Mouse (Mus musculus): ENCODE results near the gene Kif11. TPM values are rescaled to one million over a fixed set of nuclear protein-coding genes. Genes with fewer than 3 reads are reported as not detected.
A peak's percentile ranks its signal among the peaks of the same experiment; 100 is the strongest.

Kif11 gene
- total RNA-seq (2014; rRNA removed; ENCODE audit: low replicate concordance) (31.4 and 41.5 TPM in 2 replicates), polyA plus RNA-seq (2015; fragmentation: Nextera tagmentation; extraction: Ambion mirVana) (10.4 and 10.8 TPM in 2 replicates)

DNA sequence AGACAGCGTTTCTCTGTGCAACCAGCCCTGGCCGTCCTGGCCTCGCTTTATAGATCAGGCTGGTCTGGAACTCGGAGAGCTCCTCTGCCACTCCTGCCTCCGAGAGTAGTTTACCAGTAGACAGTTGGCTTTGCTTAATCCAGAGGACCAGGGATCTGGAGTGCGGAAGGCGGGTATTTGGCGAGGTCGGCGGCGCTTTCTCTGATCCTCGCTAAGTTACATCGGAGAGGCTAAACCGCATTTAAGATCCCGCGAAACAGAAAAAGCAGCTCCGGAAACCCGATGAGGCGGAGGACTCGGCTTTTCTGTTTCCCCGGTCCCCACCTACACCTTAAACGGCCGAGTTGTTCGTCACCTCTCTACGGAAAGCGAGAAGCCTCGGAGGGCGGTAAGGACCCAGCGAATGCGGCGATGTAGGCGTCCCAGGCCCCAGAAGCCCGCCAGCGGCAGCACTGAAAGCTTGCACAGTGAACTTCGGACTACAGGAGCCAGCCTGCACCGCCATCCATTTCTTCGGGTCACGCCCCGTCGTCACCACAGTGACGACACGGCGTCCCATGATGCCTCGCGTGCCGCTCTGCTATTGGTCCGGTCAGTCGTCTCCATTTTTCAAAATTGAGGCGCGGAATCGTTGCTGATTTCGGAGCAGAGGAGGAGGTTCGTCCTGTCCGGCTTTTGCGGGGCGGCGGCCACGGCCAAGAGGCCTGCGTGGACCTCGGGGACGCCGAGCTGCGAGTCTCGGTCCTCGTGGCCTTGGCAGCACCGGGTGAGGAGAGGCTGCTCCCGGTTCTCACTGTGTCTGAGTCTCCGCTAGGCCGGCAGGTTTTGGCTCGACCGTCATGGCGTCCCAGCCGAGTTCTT, at the start of gene Kif11:
TSS of gene Kif11 (plus strand) at position 649 of the 861 bp plus-strand sequence.
- peaks cover 6% of the 10 kb centered on the region; the same call in 1 of the 2 replicates for H3K4me1 ChIP-seq (ENCODE audit: control insufficient read depth, insufficient read depth)
- H3K9me3 ChIP-seq (replicated peaks; ENCODE audit: control insufficient read depth, low read length), result no peaks in the 10 kb centered on the region
- peak within 1 kb of the TSS; percentile 80 for H3K4me2 ChIP-seq (ENCODE audit: low read depth, low read length)
- H3K4me3 ChIP-seq (ENCODE audit: low read depth, low read length), result peak within 1 kb of the TSS; percentile 73
- H3K9ac ChIP-seq (replicated peaks; ENCODE audit: low read depth, low read length), result peak within 1 kb of the TSS; percentile 85
- under 1% methylated on average over 73 of the region's 73 CpGs for WGBS
- peak within 1 kb of the TSS; percentile 98 for H3K27ac ChIP-seq (ENCODE audit: low read depth)
- no peaks in the 10 kb centered on the region for H3K36me3 ChIP-seq (replicated peaks; ENCODE audit: control insufficient read depth, insufficient read depth, low read length)
- peak; percentile 94 for DNase-seq (ENCODE audit: low spot score)
- peak; percentile 99 for ATAC-seq (ENCODE audit: insufficient read depth, low read depth)
- no peaks in the 10 kb centered on the region for H3K27me3 ChIP-seq (ENCODE audit: control insufficient read depth, insufficient read depth, low read length)
- no peak for TF ChIP-seq EP300 (IDR thresholded peaks at IDR 0.05; ENCODE audit: low read depth)
- TF ChIP-seq CTCF (IDR thresholded peaks at IDR 0.05; ENCODE audit: low read depth), result no peak

DNA sequence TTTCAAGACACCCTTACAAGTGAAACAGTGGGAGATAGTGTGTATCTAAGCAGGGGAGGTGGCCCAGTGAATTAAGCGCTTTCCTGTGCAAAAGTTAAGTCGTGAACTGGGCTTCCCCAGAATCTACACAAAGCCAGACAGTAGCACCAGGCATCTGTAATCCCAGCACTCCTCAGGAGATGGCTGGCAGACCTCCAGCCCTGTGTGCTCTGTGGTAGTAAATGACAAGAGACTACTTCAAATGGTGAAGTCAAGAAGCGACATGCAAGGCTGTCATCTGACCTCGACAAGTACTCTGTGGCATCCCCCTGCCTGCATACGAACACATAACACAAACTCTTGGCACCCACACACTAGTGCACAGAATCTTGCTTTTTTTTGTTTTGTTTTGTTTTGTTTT, 49.0 kb upstream of the Kif11 start:
- Histone ChIP-seq H3K4me1 (ENCODE audit: control insufficient read depth, insufficient read depth) (no peaks in the 10 kb centered on the region), H3K9me3 (replicated peaks; ENCODE audit: control insufficient read depth, low read length) (no peaks in the 10 kb centered on the region), H3K27ac (ENCODE audit: low read depth) (no peak overlapping the region), H3K4me3 (ENCODE audit: low read depth, low read length) (no peak overlapping the region), H3K4me2 (ENCODE audit: low read depth, low read length) (no peak overlapping the region), H3K27me3 (ENCODE audit: control insufficient read depth, insufficient read depth, low read length) (no peaks in the 10 kb centered on the region), H3K9ac (replicated peaks; ENCODE audit: low read depth, low read length) (no peak overlapping the region), H3K36me3 (replicated peaks; ENCODE audit: control insufficient read depth, insufficient read depth, low read length) (peaks cover 35% of the 10 kb centered on the region)
- 44% methylated on average over 5 of the region's 5 CpGs for WGBS
- no peak for ATAC-seq (ENCODE audit: insufficient read depth, low read depth)
- TF ChIP-seq EP300 (IDR thresholded peaks at IDR 0.05; ENCODE audit: low read depth) (no peak), CTCF (IDR thresholded peaks at IDR 0.05; ENCODE audit: low read depth) (no peak)
- no peak for DNase-seq (ENCODE audit: low spot score)

DNA sequence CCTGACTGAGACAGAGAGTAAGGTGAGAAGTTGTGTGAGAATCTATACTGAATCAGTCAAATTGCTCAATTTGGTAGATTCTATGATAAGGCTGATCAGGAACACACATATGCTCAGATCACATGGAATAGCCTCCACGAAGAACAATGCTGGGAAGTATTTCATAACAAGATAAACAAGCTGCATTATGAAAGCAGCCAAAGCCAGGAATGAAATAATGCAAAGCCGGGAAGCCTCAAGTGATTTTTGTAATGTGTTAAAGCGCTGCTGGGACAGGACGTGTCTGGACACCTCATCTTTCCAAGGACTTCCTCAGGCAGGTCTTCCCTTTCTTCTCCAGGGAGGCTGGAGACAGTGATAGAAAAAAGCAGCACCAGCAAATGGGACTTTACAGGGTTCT, 43.5 kb upstream of the Kif11 start:
- ATAC-seq (ENCODE audit: insufficient read depth, low read depth) (no peak), DNase-seq (ENCODE audit: low spot score) (no peak)
- Histone ChIP-seq H3K27me3 (ENCODE audit: control insufficient read depth, insufficient read depth, low read length) (no peaks in the 10 kb centered on the region), H3K36me3 (replicated peaks; ENCODE audit: control insufficient read depth, insufficient read depth, low read length) (peaks cover 19% of the 10 kb centered on the region), H3K4me2 (ENCODE audit: low read depth, low read length) (no peak overlapping the region), H3K9me3 (replicated peaks; ENCODE audit: control insufficient read depth, low read length) (no peaks in the 10 kb centered on the region), H3K9ac (replicated peaks; ENCODE audit: low read depth, low read length) (no peak overlapping the region), H3K27ac (ENCODE audit: low read depth) (no peak overlapping the region), H3K4me1 (ENCODE audit: control insufficient read depth, insufficient read depth) (peaks cover 12% of the 10 kb centered on the region), H3K4me3 (ENCODE audit: low read depth, low read length) (no peak overlapping the region)
- 72% methylated on average over 4 of the region's 4 CpGs for WGBS
- TF ChIP-seq CTCF (IDR thresholded peaks at IDR 0.05; ENCODE audit: low read depth), result no peak
- no peak for TF ChIP-seq EP300 (IDR thresholded peaks at IDR 0.05; ENCODE audit: low read depth)

DNA sequence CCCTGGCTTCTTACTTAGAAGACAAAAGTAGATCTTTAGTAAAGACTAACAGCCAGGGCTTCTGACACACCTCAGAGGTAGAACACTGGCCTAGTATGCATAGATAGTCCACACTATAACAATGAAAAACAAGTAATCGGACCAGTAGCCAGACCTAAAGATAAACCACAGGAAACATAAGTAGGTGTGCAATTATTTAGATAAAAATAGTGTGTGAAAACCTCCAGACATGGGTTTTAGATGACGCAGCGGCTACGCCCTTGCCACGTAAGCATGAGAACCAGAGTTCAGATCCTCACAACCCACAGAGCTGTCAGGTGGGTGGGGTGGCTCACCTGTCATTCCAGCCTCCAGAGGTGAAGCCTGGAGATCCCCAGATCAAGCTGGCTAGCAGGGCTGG, 42.8 kb upstream of the Kif11 start:
- Histone ChIP-seq H3K4me1 (ENCODE audit: control insufficient read depth, insufficient read depth) (peaks cover 17% of the 10 kb centered on the region), H3K4me2 (ENCODE audit: low read depth, low read length) (no peak overlapping the region), H3K27me3 (ENCODE audit: control insufficient read depth, insufficient read depth, low read length) (no peaks in the 10 kb centered on the region), H3K4me3 (ENCODE audit: low read depth, low read length) (no peak overlapping the region), H3K27ac (ENCODE audit: low read depth) (no peak overlapping the region), H3K36me3 (replicated peaks; ENCODE audit: control insufficient read depth, insufficient read depth, low read length) (peaks cover 13% of the 10 kb centered on the region), H3K9me3 (replicated peaks; ENCODE audit: control insufficient read depth, low read length) (no peaks in the 10 kb centered on the region), H3K9ac (replicated peaks; ENCODE audit: low read depth, low read length) (no peak overlapping the region)
- ATAC-seq (ENCODE audit: insufficient read depth, low read depth), result no peak
- WGBS, result 73% methylated on average over 5 of the region's 5 CpGs
- TF ChIP-seq EP300 (IDR thresholded peaks at IDR 0.05; ENCODE audit: low read depth) (no peak), CTCF (IDR thresholded peaks at IDR 0.05; ENCODE audit: low read depth) (no peak)
- DNase-seq (ENCODE audit: low spot score), result no peak

DNA sequence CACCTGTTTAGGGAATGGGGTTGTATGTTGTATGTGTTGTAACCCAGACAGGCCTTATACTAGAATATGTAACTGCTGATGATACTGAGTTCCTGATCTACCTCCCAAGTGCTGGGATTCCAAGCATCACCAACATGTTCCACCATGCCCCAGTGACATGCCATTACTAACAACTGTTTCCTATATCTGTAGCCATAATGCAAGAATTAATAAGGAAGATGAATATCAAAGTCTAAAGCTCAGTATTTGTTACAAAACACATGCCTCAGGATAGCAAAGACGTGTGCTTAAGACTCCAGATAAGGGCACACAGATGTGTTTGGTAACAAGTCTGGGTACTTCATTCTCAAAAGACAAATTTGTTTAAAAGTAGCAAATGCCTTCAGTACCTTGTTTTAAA, 40.8 kb upstream of the Kif11 start:
- ATAC-seq (ENCODE audit: insufficient read depth, low read depth), result no peak
- H3K27ac ChIP-seq (ENCODE audit: low read depth), result no peak overlapping the region
- TF ChIP-seq CTCF (IDR thresholded peaks at IDR 0.05; ENCODE audit: low read depth), result no peak
- TF ChIP-seq EP300 (IDR thresholded peaks at IDR 0.05; ENCODE audit: low read depth), result no peak
- H3K9me3 ChIP-seq (replicated peaks; ENCODE audit: control insufficient read depth, low read length), result no peaks in the 10 kb centered on the region
- no peak for DNase-seq (ENCODE audit: low spot score)
- H3K4me2 ChIP-seq (ENCODE audit: low read depth, low read length), result no peak overlapping the region
- WGBS, result 80% methylated on average over 1 of the region's 1 CpGs
- no peak overlapping the region for H3K9ac ChIP-seq (replicated peaks; ENCODE audit: low read depth, low read length)
- H3K36me3 ChIP-seq (replicated peaks; ENCODE audit: control insufficient read depth, insufficient read depth, low read length), result no peaks in the 10 kb centered on the region
- H3K4me3 ChIP-seq (ENCODE audit: low read depth, low read length), result no peak overlapping the region
- no peaks in the 10 kb centered on the region for H3K27me3 ChIP-seq (ENCODE audit: control insufficient read depth, insufficient read depth, low read length)
- H3K4me1 ChIP-seq (ENCODE audit: control insufficient read depth, insufficient read depth), result peaks cover 18% of the 10 kb centered on the region
